In the genomic region with DNA sequence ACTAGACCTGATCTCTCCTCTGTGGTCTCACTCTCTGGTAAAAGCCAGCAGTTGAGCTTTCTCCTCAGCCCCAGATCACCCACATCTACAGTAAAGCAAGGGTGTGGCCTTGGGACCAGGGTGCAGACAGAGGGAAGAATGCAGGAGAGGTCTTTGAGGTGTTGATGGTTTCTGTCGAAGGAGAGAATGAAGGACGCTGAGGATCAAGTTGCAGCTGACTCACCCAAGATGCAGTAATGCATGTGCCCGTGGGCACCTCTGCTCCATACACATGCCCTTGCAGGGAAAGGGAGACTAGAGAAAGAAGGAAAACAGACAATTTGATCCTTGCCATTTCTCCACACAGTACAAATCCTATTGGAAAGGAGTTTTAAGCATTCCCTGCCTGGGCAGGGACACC, we compare ENCODE assay signal across 20 mouse cellular contexts. TPM values are rescaled to one million over a fixed set of nuclear protein-coding genes. Genes with fewer than 3 reads are reported as not detected.
"Had no signal": no experiment of that assay in that cellular context is flagged by ENCODE, and none has a peak within 500 bp of the region (broad histone marks: within the 10 kb centered on the region; RNA-seq: fewer than 3 reads in every experiment).

No protein-coding gene starts in this region.

- H3K4me1 ChIP-seq: lung, embryonic 15.5 days; neural tube, embryonic 12.5 days had no signal

- H3K27ac ChIP-seq: lung, embryonic 15.5 days; midbrain, embryonic 10.5 days; midbrain, embryonic 12.5 days; neural tube, embryonic 12.5 days had no signal

- H3K9me3 ChIP-seq: lung, embryonic 15.5 days; midbrain, embryonic 10.5 days; midbrain, embryonic 12.5 days; neural tube, embryonic 12.5 days had no signal

- H3K4me2 ChIP-seq: lung, embryonic 15.5 days; midbrain, embryonic 12.5 days; neural tube, embryonic 12.5 days had no signal

- H3K36me3 ChIP-seq: lung, embryonic 15.5 days; midbrain, embryonic 10.5 days; midbrain, embryonic 12.5 days; neural tube, embryonic 12.5 days had no signal

- DNase-seq: lung, adult 2 months; lung, postnatal 10 days; lung, postnatal 4 days; midbrain, embryonic 14.5 days; retina, postnatal 1 day; right cerebral cortex, adult 18-20 months; right cerebral cortex, postnatal 25 days; right cerebral cortex, postnatal 4 days; spleen, adult 18-20 months; thymus, adult 18-20 months; thymus, postnatal 14 days; thymus, postnatal 36 days had no signal

- ATAC-seq: midbrain, embryonic 16.5 days had no signal

- H3K9ac ChIP-seq: lung, embryonic 15.5 days; midbrain, embryonic 12.5 days; neural tube, embryonic 12.5 days had no signal

- H3K4me3 ChIP-seq: lung, embryonic 15.5 days; midbrain, embryonic 10.5 days; midbrain, embryonic 12.5 days; myocyte; neural tube, embryonic 12.5 days had no signal

- H3K27me3 ChIP-seq: midbrain, embryonic 12.5 days; neural tube, embryonic 12.5 days had no signal

RNA-seq across cellular contexts. Expression of a gene that starts 5.1 kb away (rescaled TPM):
- total RNA-seq: megakaryocyte-erythroid progenitor cell, adult 5-6 weeks; neutrophil, adult 5-6 weeks had no signal
- polyA plus RNA-seq: midbrain, embryonic 10.5 days; myocyte had no signal
